Mouse (Mus musculus): ENCODE measurements around the gene Cylc1.

Gene Cylc1

DNA sequence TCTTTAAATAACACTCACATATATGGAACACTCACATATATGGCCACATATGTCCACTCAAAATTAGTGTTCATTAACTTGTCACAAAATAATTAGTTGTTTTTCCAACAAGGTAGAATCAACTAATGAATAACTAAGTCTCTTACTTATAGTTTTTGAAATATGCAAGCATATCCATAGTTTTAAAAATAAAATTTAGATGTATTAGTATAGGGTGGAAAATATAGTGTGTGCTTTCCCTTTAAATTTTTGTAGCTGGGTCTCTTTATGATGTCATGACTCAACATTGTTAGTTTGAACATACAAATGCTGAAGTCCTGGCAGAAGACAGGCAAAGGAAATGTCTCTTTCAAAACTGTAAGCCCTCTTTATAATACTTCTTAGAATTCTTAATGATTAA lies at the start of gene Cylc1:
Gene Cylc1 (plus strand): TSS at position 301 of the 400 bp plus-strand sequence.
- DNase-seq = no peak

DNA sequence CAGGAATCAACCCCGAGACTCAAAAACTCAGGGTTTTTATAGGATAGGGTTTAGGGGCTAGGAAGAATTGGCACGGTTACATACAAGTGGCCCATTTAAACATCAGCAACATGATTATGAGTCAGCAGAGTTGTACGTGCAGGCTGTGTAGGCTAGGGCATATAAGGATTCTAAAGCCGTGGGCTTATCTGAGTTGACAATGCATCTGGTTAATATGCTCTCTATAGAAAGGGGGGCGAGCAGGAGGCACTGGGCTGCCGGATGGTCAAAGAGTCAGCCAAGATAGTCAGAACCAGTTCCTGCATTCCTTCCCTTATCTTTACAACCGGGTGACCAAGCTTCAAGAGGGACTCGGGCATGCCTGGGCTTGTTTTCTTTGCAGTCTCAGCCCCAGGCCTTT lies 31.5 kb upstream of the Cylc1 start:
- no peak for DNase-seq

DNA sequence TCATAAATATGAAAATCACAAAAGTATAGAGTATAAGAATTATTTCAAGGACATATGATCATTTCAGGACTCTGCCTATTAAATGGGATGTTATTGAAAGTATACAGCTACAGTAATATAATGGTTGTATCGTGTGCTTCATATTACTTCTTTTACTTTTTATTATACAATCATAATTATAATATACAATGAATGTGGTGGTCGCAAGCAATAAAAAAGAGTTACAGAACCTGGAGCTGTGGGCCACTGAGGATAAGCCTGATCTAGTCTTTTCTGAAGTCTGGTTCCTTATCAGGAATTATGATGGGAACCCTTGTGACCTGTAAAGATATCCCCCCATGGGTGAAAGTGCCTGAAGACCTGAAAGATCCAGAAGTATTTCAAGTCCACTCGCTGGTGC lies 57.8 kb downstream of the Cylc1 start, which contains the start of gene Gm10112:
Gene Gm10112 (plus strand): TSS at position 301 of the 400 bp plus-strand sequence.
- DNase-seq = no peak
